Mouse (Mus musculus): ENCODE measurements at regions not wholly inside any gene's neighbourhood (a gene's known extent, or its start where the extent isn't known, plus 50 kb on each side); places are given as distances from the start of the nearest gene placed in this dataset.

GRCm38 (mm10) chr5:77620402-77620801 lies 212.6 kb upstream of the Igfbp7 start:
- no peak for DNase-seq (ENCODE audit: low read depth, low spot score)

DNA sequence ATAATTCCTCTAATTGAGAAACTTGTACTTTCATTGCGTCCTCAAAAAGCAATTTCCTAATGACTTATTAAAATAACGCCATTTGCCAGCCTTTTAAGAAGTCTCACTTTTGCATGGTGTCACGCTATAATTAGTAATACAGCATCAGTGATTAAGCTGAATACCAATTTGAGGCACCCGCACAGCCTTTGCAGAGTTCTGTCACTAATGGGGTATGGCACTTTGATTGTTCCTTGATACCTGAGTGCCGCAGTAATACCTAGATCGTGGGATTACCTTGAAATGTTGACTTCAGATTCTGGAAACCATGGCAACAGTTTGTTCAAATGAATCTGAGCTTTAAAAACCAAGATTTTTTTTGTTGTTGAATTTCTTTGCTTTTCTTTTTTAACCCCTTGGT lies 202.7 kb upstream of the Igfbp7 start:
- no peak for DNase-seq (ENCODE audit: low read depth, low spot score)

- DNase-seq (ENCODE audit: low read depth, low spot score) = no peak
Measured at GRCm38 (mm10) chr5:77594719-77595118, 186.9 kb upstream of the Igfbp7 start.

DNA sequence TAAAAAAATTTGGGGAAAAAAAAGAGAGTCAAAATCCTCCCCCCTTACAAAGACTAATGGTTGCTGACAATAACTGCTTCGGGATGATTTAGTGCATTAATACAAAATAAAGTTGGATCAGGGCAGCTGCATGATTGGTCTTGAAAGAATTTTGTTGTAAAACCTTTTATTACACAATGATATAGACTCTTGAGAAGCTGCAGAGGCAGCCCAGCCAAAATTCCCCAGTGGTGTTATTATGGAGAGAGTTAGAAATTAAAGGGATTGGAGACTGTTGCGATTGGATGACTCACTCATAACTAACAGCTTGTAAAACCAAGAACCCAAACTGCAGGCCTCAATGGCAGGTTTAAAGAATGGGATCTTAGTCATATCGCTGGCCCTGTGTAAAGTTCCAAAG lies 181.4 kb upstream of the Igfbp7 start:
- no peak for DNase-seq (ENCODE audit: low read depth, low spot score)

- no peak for DNase-seq (ENCODE audit: low read depth, low spot score)
Measured at GRCm38 (mm10) chr5:77581702-77582101, 173.9 kb upstream of the Igfbp7 start.

DNA sequence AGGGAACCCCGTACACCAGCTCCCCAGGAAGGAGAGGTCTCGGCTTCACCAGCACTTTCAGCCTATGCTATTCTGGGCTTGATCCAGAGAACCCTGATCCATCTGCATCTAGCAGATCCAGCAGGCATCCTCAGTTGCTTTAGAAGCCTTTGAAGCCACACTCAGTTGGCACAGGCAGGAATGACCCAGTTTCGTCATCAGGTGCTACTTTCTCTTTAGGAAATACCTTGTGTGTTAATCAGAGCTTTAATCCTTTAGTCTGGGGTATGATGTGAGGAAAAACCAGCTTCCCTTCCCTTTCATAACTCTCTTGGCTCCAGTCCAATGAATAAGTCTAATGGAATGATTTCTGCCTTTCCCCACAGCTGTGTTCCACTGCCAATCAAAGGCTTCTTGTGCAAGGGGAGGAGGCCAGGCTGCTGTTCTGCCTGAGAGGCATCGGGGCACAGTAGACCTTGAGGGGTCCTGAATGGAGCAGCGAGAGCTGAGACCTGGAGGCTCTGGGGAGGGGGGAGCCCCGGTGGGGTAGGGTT lies 173.3 kb upstream of the Igfbp7 start:
- no peak for DNase-seq (ENCODE audit: low read depth, low spot score)

- DNase-seq (ENCODE audit: low read depth, low spot score) = no peak
Measured at GRCm38 (mm10) chr5:77579826-77580745, 172.2 kb upstream of the Igfbp7 start.

GRCm38 (mm10) chr5:77576881-77577280 lies 169.0 kb upstream of the Igfbp7 start:
- DNase-seq (ENCODE audit: low read depth, low spot score) = no peak

DNA sequence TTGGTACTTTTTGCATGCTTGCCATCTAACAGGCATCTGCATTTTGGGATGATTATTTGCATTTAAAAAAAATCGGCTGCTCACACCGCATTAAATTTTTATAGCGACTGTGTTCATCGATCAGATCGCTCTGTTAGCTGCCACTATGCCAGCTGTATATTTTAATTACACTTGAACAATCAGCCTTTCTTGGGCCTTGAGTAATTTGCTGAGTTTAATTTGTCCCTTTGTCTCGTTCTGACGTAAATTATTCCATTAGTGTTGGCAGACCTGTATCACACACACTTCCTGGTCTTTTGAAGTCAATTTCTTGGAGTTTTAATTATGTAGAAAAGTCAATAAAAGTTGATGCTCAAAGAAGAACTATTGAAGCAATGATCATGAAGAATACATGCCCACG lies 167.9 kb upstream of the Igfbp7 start:
- DNase-seq (ENCODE audit: low read depth, low spot score) = no peak

- no peak for DNase-seq (ENCODE audit: low read depth, low spot score)
Measured at GRCm38 (mm10) chr5:77570364-77570763, 162.5 kb upstream of the Igfbp7 start.

DNA sequence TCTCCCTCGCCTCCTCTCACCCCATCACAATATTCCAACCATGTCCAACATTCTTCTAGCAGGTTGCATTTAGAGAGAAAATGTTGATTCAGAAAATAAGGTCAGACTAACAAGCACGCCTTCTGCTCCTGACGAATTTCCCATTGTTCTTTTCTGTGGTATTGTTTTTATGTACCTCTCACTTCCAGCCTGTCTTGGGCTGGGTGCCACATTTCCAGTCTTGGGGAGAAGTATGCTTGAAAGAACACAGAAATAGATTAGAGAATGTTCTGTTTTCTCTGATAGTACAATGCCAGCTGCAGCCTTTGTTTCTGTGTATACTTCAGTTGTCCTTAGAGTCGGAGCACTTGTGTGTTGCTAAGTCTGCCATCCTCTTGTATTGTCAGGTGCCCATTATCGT lies 160.3 kb upstream of the Igfbp7 start:
- DNase-seq (ENCODE audit: low read depth, low spot score) = no peak

DNA sequence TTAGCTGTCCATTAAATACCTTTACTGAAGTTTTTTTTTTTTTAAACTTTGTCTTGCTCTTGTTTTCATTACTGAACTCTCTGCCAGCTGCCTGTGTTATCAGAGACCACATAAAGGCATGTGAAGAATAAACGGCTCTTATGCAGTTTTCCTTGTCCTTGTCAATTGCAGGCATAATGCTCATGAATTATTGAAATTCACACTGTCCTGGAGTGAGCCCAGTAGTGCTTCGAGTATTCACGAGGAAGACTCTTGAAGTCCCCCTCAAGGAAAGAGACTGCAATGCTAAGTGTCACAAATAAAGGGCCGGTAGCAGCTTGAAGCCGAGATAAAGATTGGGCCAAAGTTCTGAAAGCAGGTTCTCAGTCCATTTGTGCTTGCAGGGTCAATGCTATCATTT lies 144.7 kb upstream of the Igfbp7 start:
- no peak for DNase-seq (ENCODE audit: low read depth, low spot score)

DNA sequence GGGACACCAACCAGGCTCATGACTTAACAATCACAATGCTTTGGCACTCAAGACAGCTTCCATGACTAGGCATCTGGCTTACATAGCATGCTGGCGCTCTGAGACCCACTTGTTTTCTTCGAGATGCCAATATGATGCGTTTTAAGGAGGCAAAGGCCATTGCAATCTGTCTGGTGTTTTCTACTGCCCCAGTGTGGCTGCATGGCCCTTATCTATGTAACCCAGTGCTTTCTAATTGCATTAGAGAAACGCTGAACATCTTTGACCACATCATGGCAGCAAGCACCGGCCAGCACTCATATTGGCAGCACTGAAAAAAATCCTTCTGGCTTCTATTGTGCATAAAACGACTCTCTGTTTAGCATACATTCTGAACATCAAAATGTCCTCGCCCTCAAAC lies 144.2 kb upstream of the Igfbp7 start:
- no peak for DNase-seq (ENCODE audit: low read depth, low spot score)

DNA sequence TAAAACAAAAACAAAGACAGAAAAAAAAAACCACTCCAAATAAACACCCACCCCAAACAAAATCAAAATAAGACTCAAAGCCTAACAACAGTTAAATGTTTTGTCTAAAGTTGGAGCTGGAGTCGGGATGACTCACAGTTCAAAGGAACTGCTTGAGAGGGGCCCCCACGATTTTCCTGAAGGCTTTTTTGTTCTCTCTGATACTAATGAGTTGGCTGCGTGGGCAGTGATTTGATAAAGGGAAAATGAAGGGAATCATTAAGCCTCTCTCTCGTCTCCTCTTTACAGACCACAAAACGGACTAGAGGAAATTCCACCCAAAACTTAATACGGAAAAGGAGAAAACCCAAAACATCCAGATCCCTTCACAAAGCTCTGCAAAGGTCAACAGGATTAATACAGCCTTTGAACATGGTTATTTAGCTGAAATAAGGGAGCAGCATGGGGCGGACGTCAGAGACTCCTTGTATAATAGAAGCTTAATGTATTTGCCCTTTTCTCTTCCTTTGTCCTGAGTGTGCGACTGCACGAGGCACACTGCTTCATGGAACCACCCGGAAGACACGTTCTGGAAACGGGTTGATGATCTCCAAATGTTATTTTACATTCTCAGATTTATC lies 138.3 kb upstream of the Igfbp7 start:
- DNase-seq (ENCODE audit: low read depth, low spot score) = no peak

GRCm38 (mm10) chr5:77532261-77533015 lies 124.6 kb upstream of the Igfbp7 start:
- DNase-seq (ENCODE audit: low read depth, low spot score) = no peak

GRCm38 (mm10) chr5:77530376-77530775 lies 122.5 kb upstream of the Igfbp7 start:
- DNase-seq (ENCODE audit: low read depth, low spot score) = no peak

GRCm38 (mm10) chr5:77517252-77517651 lies 109.4 kb upstream of the Igfbp7 start:
- DNase-seq (ENCODE audit: low read depth, low spot score) = no peak

GRCm38 (mm10) chr5:77515448-77515847 lies 107.6 kb upstream of the Igfbp7 start:
- DNase-seq (ENCODE audit: low read depth, low spot score) = no peak

DNA sequence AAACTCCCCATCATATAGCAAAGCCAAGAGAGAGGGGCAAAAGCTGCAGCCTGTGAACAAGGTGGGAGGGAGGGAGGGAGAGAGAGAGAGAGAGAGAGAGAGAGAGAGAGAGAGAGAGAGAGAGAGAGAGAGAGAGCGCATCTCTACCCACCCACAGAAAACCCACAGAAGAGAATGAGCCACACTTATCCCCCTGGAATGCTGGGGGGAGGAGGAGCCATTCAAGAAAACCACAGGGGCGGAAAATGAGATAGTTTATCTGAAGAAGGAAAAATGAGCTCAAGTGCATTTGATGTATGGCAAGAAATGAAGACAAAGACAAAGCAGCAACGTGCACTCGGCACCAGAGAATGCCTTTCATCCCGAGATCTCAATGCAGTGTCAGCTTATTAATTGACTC lies 94.8 kb upstream of the Igfbp7 start:
- DNase-seq (ENCODE audit: low read depth, low spot score) = no peak

DNA sequence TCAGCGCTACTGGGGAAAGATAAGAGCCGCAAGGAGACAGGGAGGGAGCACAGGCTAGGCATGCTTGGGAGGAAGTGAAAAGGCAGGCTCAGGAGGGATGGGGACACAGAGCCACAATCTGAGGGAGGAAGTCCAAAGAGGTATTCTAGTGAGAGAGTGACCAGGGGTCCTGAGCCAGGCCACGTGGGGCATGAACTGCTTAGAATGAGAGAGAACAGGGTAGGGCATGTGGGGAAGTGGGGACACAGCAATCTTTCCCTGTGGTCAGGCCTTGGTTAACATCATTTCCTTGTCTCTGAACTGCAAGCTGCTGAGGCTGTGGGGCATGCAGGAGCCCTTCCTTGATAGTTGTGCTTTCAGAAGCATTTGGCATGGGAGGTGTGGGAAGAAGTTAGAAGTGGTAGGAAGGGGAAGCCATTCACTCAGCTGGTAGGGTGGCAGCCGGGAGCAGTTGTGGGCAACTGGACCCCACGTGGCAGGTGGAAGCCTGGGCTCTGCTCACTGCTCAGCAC lies 92.2 kb upstream of the Igfbp7 start:
- no peak for DNase-seq (ENCODE audit: low read depth, low spot score)

- no peak for DNase-seq (ENCODE audit: low read depth, low spot score)
Measured at GRCm38 (mm10) chr5:77494601-77495000, 86.8 kb upstream of the Igfbp7 start.

GRCm38 (mm10) chr5:77488969-77489368 lies 81.1 kb upstream of the Igfbp7 start:
- no peak for DNase-seq (ENCODE audit: low read depth, low spot score)
